Mouse (Mus musculus) heart, adult 2 months (tissue): ENCODE results near the gene Hoxb9.

Experiments
- CTCF ChIP-seq: fragments of 200-600 bp; IDR thresholded peaks from 2 replicates; pipeline ENCODE4 v1.8.1; 2022; ENCODE audit warnings: antibody characterized with exemption, mild to moderate bottlenecking, moderate library complexity
- EP300 ChIP-seq: fragments of 200-500 bp; IDR thresholded peaks from 2 replicates; pipeline ENCODE4 v1.6.1; 2011; ENCODE audit warnings: low read depth, low read length, control low read depth; ENCODE audit not compliant: insufficient read depth

DNA sequence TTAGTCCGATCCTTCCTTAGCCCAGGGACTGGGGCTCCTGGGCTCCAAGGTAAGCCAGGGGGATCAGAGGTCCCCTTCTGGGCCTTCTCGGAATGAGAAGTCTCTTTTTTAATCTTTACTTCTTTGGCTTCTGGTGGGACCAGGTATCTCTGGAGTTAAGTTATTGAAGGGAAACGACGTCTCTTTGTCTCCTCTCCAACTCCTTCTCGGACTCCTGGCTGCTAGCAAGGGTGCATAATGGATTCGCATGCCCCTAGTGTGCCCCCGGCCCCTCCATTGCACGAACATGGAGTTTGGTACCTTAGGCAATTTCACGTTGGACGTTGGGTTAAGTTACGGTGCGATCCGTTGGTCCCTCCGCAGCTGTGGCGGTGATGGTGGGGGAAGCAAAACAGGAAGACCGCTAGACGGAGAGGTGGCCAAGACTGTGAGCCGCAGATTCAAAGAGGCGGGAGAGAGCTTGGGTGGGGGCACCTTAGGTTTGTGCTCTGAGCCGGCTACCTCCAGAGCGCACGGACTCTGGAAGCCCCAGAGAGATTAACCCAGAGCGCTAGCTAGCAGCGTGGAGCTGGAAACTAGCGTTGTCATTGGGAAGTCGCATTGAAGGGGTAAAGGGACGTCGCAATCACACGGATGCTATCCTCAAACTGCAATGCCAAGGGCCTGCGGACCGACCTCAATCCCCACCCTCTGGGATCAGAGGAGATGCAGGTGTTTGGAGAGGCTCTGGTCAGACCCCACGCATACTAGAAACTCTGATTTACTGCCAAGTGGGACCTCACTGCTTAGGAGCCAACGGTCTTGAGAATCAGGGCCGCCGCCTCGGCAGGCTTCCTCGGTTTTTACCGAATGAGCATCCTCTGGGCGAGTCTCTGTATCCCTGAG lies 15.9 kb upstream of the Hoxb9 start:
- TF ChIP-seq CTCF (no peak), EP300 (no peak)
